Comparison of ENCODE assay signal across 27 mouse cellular contexts in genomic region chr19:41534021-41534420, GRCm38 (mm10).
"Had no signal": no experiment of that assay in that cellular context is flagged by ENCODE, and none has a peak within 500 bp of the region (broad histone marks: within the 10 kb centered on the region; RNA-seq: fewer than 3 reads in every experiment).

No protein-coding gene starts in this region.

- DNase-seq: cerebellum, adult 9-10 months; cerebellum, adult 9-11 months; cerebellum, postnatal 10 days; cerebellum, postnatal 14 days; cerebellum, postnatal 25 days; cerebellum, postnatal 36 days; embryo, embryonic 11 days; forebrain, postnatal 0 days; gastrocnemius, adult 2 months; gastrocnemius, postnatal 10 days; gastrocnemius, postnatal 14 days; gastrocnemius, postnatal 25 days; gastrocnemius, postnatal 36 days; heart, adult 11 months; heart, adult 18-20 months; heart, adult 2 months had no signal

- H3K27ac ChIP-seq: embryonic facial prominence, embryonic 10.5 days; embryonic facial prominence, embryonic 12.5 days; embryonic facial prominence, embryonic 13.5 days; embryonic facial prominence, embryonic 15.5 days; forebrain, embryonic 10.5 days; forebrain, embryonic 12.5 days; forebrain, embryonic 13.5 days; forebrain, embryonic 15.5 days; gastrocnemius, adult 2 months; heart, adult 2 months had no signal

- ATAC-seq: forebrain, embryonic 13.5 days; forebrain, embryonic 14.5 days; forebrain, embryonic 15.5 days; forebrain, embryonic 16.5 days; forebrain, postnatal 0 days had no signal

- H3K4me1 ChIP-seq: embryonic facial prominence, embryonic 10.5 days; embryonic facial prominence, embryonic 12.5 days; embryonic facial prominence, embryonic 13.5 days; embryonic facial prominence, embryonic 15.5 days; forebrain, embryonic 10.5 days; forebrain, embryonic 12.5 days had no signal

- H3K9ac ChIP-seq: embryonic facial prominence, embryonic 12.5 days; embryonic facial prominence, embryonic 13.5 days; embryonic facial prominence, embryonic 15.5 days; forebrain, embryonic 12.5 days; forebrain, embryonic 13.5 days; forebrain, embryonic 15.5 days; forebrain, postnatal 0 days had no signal

- H3K36me3 ChIP-seq: embryonic facial prominence, embryonic 15.5 days; forebrain, embryonic 12.5 days; forebrain, embryonic 15.5 days had no signal

- H3K9me3 ChIP-seq: embryonic facial prominence, embryonic 10.5 days; embryonic facial prominence, embryonic 12.5 days; embryonic facial prominence, embryonic 13.5 days; embryonic facial prominence, embryonic 15.5 days; forebrain, embryonic 10.5 days; forebrain, embryonic 12.5 days; forebrain, embryonic 13.5 days; forebrain, embryonic 15.5 days had no signal

- H3K27me3 ChIP-seq: embryonic facial prominence, embryonic 12.5 days; embryonic facial prominence, embryonic 13.5 days; embryonic facial prominence, embryonic 15.5 days; forebrain, embryonic 12.5 days; forebrain, embryonic 13.5 days; forebrain, embryonic 15.5 days had no signal

- H3K4me2 ChIP-seq: embryonic facial prominence, embryonic 12.5 days; embryonic facial prominence, embryonic 13.5 days; embryonic facial prominence, embryonic 15.5 days; forebrain, embryonic 12.5 days; forebrain, embryonic 13.5 days; forebrain, embryonic 15.5 days had no signal

- H3K4me3 ChIP-seq: embryonic facial prominence, embryonic 10.5 days; embryonic facial prominence, embryonic 12.5 days; embryonic facial prominence, embryonic 13.5 days; embryonic facial prominence, embryonic 15.5 days; erythroblast, embryonic 14.5 days; forebrain, embryonic 10.5 days; forebrain, embryonic 12.5 days; forebrain, embryonic 13.5 days; forebrain, embryonic 15.5 days; gastrocnemius, adult 2 months; heart, adult 2 months had no signal
